Mouse (Mus musculus): ENCODE measurements around the gene Acvr2a.

DNA sequence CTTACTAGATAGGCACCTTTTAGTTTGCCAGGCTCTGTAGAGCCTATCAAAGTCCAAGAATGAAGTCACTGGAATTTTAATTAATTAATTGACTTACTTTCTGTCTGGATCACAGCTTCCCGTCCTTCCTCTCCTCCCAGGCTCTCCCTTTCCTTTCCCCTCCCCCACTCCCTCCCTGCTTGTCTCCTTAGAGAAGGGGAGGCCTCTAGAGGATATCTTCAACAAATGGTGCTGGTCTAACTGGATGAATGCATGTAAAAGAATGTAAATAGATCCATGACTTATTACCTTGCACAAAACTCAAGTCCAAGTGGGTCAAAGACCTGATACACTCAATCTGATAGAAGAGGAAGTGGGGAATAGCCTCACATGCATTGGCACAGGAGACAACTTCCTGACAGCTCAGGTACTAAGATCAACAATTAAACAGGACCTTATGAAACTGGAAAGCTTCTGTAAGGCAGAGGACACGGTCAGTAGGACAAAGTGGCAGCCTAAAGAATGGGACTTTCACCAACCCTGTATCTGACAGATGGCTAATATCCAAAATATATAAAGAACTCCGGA lies 20.1 kb downstream of the Acvr2a start:
- TF ChIP-seq POLR2A (IDR thresholded peaks at IDR 0.05; ENCODE audit: borderline replicate concordance, extremely low read depth, low read depth, low read length) (no peak), CTCF (IDR thresholded peaks at IDR 0.05; ENCODE audit: insufficient read depth, low read length) (no peak)
